Mouse (Mus musculus) liver, adult 2 months (tissue): ENCODE measurements around the gene Erbb3.
"Not testable (repeated sequence)": the region's sequence is repeated elsewhere in the genome, so short reads cannot be mapped to it uniquely, and the experiment has no call there.

Experiments used
- CTCF ChIP-seq: fragments of 200-500 bp; IDR thresholded peaks from 2 replicates; pipeline ENCODE4 v1.5.1; 2011; ENCODE audit warnings: low read depth, low read length, control low read depth
- POLR2A ChIP-seq: fragments of 200-500 bp; IDR thresholded peaks from 2 replicates; pipeline ENCODE4 v1.6.1; 2011; ENCODE audit warnings: low read length, control low read depth; ENCODE audit not compliant: insufficient read depth; ENCODE audit errors: extremely low read depth

- not testable (repeated sequence) for TF ChIP-seq POLR2A, CTCF
Measured at GRCm38 (mm10) chr10:128619148-128619547, 29.7 kb upstream of the Erbb3 start.
